Mouse (Mus musculus) heart, embryonic 11.5 days (tissue): ENCODE measurements around the gene Os9. TPM values are rescaled to one million over a fixed set of nuclear protein-coding genes. Genes with fewer than 3 reads are reported as not detected.
"Not testable (repeated sequence)": the region's sequence is repeated elsewhere in the genome, so short reads cannot be mapped to it uniquely, and the experiment has no call there.

Experiments
- ATAC-seq: fragments of 200-750 bp; cut with Nextera tagmentation; replicated peaks from 2 replicates; pipeline ENCODE4 v1.8.0; 2017; ENCODE audit warnings: moderate library complexity; ENCODE audit not compliant: insufficient number of reproducible peaks, low FRiP score, low TSS enrichment
- H3K27ac ChIP-seq: fragments of 300-500 bp; sonication (generic); 2 replicates; pipeline ENCODE4 v1.5.1; 2014; ENCODE audit warnings: mild to moderate bottlenecking, low read depth, low read length
- H3K27me3 ChIP-seq: fragments of 300-500 bp; sonication (generic); 2 replicates; pipeline ENCODE4 v1.6.1; 2014; ENCODE audit warnings: mild to moderate bottlenecking, low read length, mixed read lengths; ENCODE audit not compliant: control insufficient read depth, insufficient read depth
- H3K36me3 ChIP-seq: fragments of 300-500 bp; sonication (generic); 2 replicates; pipeline ENCODE4 v1.6.1; 2014; ENCODE audit warnings: mild to moderate bottlenecking, low read length, moderate library complexity, mixed read lengths; ENCODE audit not compliant: control insufficient read depth, insufficient read depth
- H3K4me1 ChIP-seq: fragments of 300-500 bp; sonication (generic); 2 replicates; pipeline ENCODE4 v1.6.1; 2014; ENCODE audit warnings: low read length; ENCODE audit not compliant: control insufficient read depth, insufficient read depth
- H3K4me2 ChIP-seq: fragments of 300-500 bp; sonication (generic); 2 replicates; pipeline ENCODE4 v1.6.1; 2014; ENCODE audit warnings: mild to moderate bottlenecking, moderate library complexity
- H3K4me3 ChIP-seq: fragments of 300-500 bp; sonication (generic); 2 replicates; pipeline ENCODE4 v1.5.1; 2014; ENCODE audit warnings: low read depth, low read length
- H3K9ac ChIP-seq: fragments of 300-500 bp; sonication (generic); 2 replicates; pipeline ENCODE4 v1.6.1; 2014; ENCODE audit warnings: mild to moderate bottlenecking, low read depth, low read length, moderate library complexity
- H3K9me3 ChIP-seq: fragments of 300-500 bp; sonication (generic); replicated peaks from 2 replicates; pipeline ENCODE4 v1.6.1; 2016; ENCODE audit warnings: low read length; ENCODE audit not compliant: control insufficient read depth
- WGBS: fragments of 180-500 bp; shearing (Covaris S2); extraction: QIAGEN DNeasy Blood & Tissue Kit; methylation state at CpG from one replicate; pipeline ENCODE4 v1.1.7; 2014; ENCODE audit not compliant: insufficient replicate concordance; 5-methylcytosine and 5-hydroxymethylcytosine counted together
- polyA plus RNA-seq: library from polyadenylated mRNA; unstranded; fragments of >200 nt; fragmentation: Nextera tagmentation; extraction: Ambion mirVana; gene quantifications from 2 replicates; pipeline ENCODE4 v1.2.1, GENCODE M21; 2014

Os9 gene
- polyA plus RNA-seq, 1 experiment from 2014 or later: 21.3 TPM

GRCm38 (mm10) chr10:127164190-127164589 is 43.3 kb upstream of the Os9 start:
- Histone ChIP-seq H3K36me3 (no peaks in the 10 kb centered on the region), H3K4me1 (peaks cover 19% of the 10 kb centered on the region), H3K9me3 (no peaks in the 10 kb centered on the region), H3K27me3 (peaks cover 56% of the 10 kb centered on the region), H3K4me3 (no peak overlapping the region), H3K9ac (no peak overlapping the region), H3K27ac (no peak overlapping the region), H3K4me2 (no peak overlapping the region)
- ATAC-seq: no peak
- 83% methylated on average over 4 of the region's 4 CpGs for WGBS

DNA sequence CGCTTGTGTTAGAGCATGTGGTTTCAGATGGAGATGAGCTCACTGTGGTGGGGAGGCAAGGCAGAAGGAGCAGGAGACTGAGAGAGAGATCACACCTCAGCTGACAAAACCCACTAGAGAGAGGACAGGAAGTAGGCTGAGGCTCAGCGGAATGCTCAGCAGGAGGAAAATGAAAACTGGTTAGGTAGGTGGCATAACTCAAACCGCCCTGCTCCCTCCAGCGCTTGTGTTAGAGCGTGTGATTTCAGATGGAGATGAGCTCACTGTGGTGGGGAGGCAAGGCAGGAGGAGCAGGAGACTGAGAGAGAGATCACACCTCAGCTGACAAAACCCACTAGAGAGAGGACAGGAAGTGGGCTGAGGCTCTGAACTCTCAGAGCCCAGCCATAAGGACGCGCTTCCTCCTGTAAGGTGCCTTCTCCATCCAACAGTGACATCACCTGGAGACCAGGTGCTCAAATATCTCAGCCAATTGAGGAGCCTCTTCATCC is 41.9 kb upstream of the Os9 start:
- Histone ChIP-seq H3K4me1 (peaks cover 18% of the 10 kb centered on the region), H3K27me3 (peaks cover 43% of the 10 kb centered on the region)
- not testable (repeated sequence) for H3K4me2 ChIP-seq, H3K9me3 ChIP-seq, H3K9ac ChIP-seq, H3K36me3 ChIP-seq, H3K4me3 ChIP-seq, H3K27ac ChIP-seq, ATAC-seq
- 40% methylated on average over 7 of the region's 7 CpGs for WGBS

GRCm38 (mm10) chr10:127160728-127161127 is 39.8 kb upstream of the Os9 start:
- no peak overlapping the region for H3K4me3 ChIP-seq
- no peak overlapping the region for H3K27ac ChIP-seq
- no peak overlapping the region for H3K4me2 ChIP-seq
- H3K9me3 ChIP-seq: no peaks in the 10 kb centered on the region
- no peaks in the 10 kb centered on the region for H3K36me3 ChIP-seq
- 67% methylated on average over 3 of the region's 3 CpGs for WGBS
- no peak for ATAC-seq
- H3K9ac ChIP-seq: no peak overlapping the region
- H3K27me3 ChIP-seq: peaks cover 23% of the 10 kb centered on the region
- H3K4me1 ChIP-seq: peaks cover 9% of the 10 kb centered on the region

DNA sequence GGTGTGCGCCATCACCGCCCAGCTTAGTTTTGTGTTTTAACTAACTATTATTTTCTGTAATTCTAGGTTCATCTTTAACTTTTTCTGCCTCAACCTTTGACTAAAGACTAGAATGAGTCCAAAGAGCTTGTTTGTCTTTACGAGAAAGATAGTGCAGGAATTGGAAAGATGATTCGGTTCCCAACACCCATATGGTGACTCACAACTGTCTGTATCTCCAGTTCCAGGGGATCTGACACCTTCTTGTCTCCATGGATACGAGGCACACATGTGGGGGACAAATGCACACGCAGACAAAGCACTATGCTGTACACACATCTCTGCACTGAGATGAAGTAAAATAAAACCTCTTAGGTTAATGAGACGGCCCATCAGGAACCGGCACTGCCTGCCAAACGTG is 39.1 kb upstream of the Os9 start:
- no peak for ATAC-seq
- 79% methylated on average over 9 of the region's 9 CpGs for WGBS

DNA sequence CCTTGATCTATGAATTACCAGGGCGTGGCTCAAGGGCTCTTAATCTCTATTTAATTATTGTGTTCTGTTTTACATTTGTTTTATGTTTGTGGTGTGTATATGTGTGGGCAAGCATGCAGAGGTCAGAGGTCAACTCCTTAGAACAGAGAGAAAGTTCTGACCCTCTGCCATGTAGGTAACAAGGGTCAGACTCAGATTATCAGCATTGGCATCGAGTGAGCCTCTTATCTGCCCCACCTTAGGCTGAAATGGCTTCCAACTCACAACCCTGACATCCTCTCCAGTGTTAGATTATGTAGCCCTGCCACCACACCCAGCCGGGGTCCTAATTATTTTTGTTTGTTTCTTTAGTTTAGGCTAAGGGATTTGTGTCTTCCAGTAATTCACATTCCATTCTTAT is 37.5 kb upstream of the Os9 start:
- H3K4me2 ChIP-seq: no peak overlapping the region
- peaks cover 5% of the 10 kb centered on the region; the same call in 1 of the 2 replicates for H3K27me3 ChIP-seq
- H3K27ac ChIP-seq: no peak overlapping the region
- 61% methylated on average over 3 of the region's 3 CpGs for WGBS
- H3K4me1 ChIP-seq: no peaks in the 10 kb centered on the region
- no peak overlapping the region for H3K9ac ChIP-seq
- H3K9me3 ChIP-seq: no peaks in the 10 kb centered on the region
- H3K36me3 ChIP-seq: no peaks in the 10 kb centered on the region
- no peak overlapping the region for H3K4me3 ChIP-seq
- ATAC-seq: no peak

More for the DNA sequence above, 39.1 kb upstream of the Os9 start:
- Histone ChIP-seq H3K9ac (no peak overlapping the region), H3K27ac (no peak overlapping the region), H3K4me1 (0 out of 2 replicates have a peak, but pooled peaks cover 4% of the 10 kb centered on the region), H3K4me2 (no peak overlapping the region), H3K27me3 (peaks cover 16% of the 10 kb centered on the region; the same call in 1 of the 2 replicates), H3K36me3 (no peaks in the 10 kb centered on the region), H3K4me3 (no peak overlapping the region), H3K9me3 (no peaks in the 10 kb centered on the region)

DNA sequence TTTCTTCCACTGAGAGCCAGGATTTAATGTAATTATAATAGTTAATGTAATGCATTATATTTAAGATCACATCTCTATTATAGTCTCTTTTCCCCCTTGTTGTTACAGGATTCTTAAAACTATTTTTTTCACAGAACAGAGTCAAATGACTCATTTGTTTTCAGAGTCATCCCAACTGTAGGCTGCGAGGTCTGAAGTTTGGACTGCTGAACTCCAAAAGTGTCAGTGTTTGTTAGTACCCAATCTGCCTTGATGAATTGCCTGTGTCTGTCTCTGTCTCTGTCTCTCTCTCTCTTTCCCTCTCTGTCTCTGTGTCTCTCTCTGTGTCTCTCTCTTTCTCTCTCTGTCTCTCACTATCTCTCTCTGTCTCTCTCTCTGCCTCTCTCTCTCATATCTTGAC is 35.6 kb upstream of the Os9 start:
- ATAC-seq: no peak

GRCm38 (mm10) chr10:127156089-127156488 is 35.2 kb upstream of the Os9 start:
- no peak overlapping the region for H3K27ac ChIP-seq
- no peaks in the 10 kb centered on the region for H3K4me1 ChIP-seq
- WGBS: 78% methylated on average over 1 of the region's 1 CpGs
- no peak overlapping the region for H3K4me2 ChIP-seq
- H3K9me3 ChIP-seq: no peaks in the 10 kb centered on the region
- H3K9ac ChIP-seq: no peak overlapping the region
- no peaks in the 10 kb centered on the region for H3K27me3 ChIP-seq
- no peak overlapping the region for H3K4me3 ChIP-seq
- ATAC-seq: no peak
- no peaks in the 10 kb centered on the region for H3K36me3 ChIP-seq

More for the DNA sequence above, 35.6 kb upstream of the Os9 start:
- Histone ChIP-seq H3K9ac (no peak overlapping the region), H3K4me3 (no peak overlapping the region), H3K27ac (no peak overlapping the region), H3K4me1 (no peaks in the 10 kb centered on the region), H3K27me3 (no peaks in the 10 kb centered on the region), H3K4me2 (no peak overlapping the region), H3K36me3 (no peaks in the 10 kb centered on the region), H3K9me3 (no peaks in the 10 kb centered on the region)
- whole genome bisulfite sequencing: 67% methylated on average over 1 of the region's 1 CpGs

DNA sequence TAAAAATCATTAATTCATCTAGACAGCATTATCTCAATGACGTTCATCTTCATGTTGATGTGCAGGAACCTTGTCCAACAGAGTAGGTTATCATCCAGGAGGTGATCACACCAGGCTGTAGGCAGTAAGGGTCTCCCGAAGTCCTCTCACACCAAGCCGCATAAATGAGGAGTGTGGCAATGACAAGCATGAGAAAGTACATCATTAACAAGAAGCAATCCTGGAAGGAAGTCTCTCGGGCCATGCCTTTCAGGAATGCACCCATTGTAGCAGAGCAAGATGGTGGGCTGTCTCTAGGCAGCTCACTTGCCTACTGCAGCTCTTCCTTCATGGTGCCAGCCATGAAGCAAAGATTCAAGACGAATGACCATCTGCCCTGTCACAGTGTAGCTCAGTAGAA is 33.7 kb upstream of the Os9 start:
- WGBS: 83% methylated on average over 5 of the region's 5 CpGs
- no peak overlapping the region for H3K9ac ChIP-seq
- no peak overlapping the region for H3K4me3 ChIP-seq
- no peaks in the 10 kb centered on the region for H3K27me3 ChIP-seq
- H3K27ac ChIP-seq: no peak overlapping the region
- no peak overlapping the region for H3K4me2 ChIP-seq
- no peaks in the 10 kb centered on the region for H3K9me3 ChIP-seq
- no peaks in the 10 kb centered on the region for H3K36me3 ChIP-seq
- no peak for ATAC-seq
- no peaks in the 10 kb centered on the region for H3K4me1 ChIP-seq

DNA sequence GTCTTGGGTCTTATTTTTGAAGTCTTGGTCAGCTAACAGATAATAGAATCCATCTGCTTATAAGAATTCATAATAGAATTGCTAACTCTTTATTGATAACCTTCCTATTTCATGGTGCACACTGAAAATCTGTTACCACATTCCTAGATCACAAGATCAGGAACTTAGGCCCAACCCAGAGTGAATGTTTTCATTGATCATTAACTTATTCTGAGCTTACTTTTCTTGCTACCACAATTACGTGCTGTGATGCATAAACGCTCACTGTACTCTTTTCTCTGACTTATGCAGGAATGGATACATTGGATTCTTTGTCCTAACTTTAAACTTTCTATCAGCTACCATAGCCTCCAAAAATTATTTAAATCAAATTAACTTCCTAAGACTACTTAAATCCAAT is 33.3 kb upstream of the Os9 start:
- H3K4me3 ChIP-seq: no peak overlapping the region
- no peak overlapping the region for H3K9ac ChIP-seq
- no peaks in the 10 kb centered on the region for H3K4me1 ChIP-seq
- no peak for ATAC-seq
- WGBS: 76% methylated on average over 2 of the region's 2 CpGs
- no peak overlapping the region for H3K27ac ChIP-seq
- H3K36me3 ChIP-seq: no peaks in the 10 kb centered on the region
- H3K4me2 ChIP-seq: no peak overlapping the region
- no peaks in the 10 kb centered on the region for H3K27me3 ChIP-seq
- H3K9me3 ChIP-seq: no peaks in the 10 kb centered on the region
